Mouse (Mus musculus) liver, embryonic 12.5 days (tissue): Measurements from ENCODE around the gene Ccdc154. TPM values are rescaled to one million over a fixed set of nuclear protein-coding genes. Genes with fewer than 3 reads are reported as not detected.

ENCODE experiments used
- ATAC-seq: fragments of 200-750 bp; cut with Nextera tagmentation; 2 replicates; pipeline ENCODE4 v1.8.0; 2017; ENCODE audit warnings: moderate number of reproducible peaks, mild to moderate bottlenecking, moderate library complexity
- H3K27ac ChIP-seq: fragments of 300-500 bp; sonication (generic); 2 replicates; pipeline ENCODE4 v1.5.1; 2016; ENCODE audit warnings: mild to moderate bottlenecking
- H3K27me3 ChIP-seq: fragments of 300-500 bp; sonication (generic); replicated peaks from 2 replicates; pipeline ENCODE4 v1.6.1; 2016; ENCODE audit warnings: mild to moderate bottlenecking, moderate library complexity
- H3K36me3 ChIP-seq: fragments of 300-500 bp; sonication (generic); 2 replicates; pipeline ENCODE4 v1.6.1; 2016; ENCODE audit warnings: mild to moderate bottlenecking, moderate library complexity
- H3K4me1 ChIP-seq: fragments of 300-500 bp; sonication (generic); 2 replicates; pipeline ENCODE4 v1.6.1; 2016
- H3K4me2 ChIP-seq: fragments of 300-500 bp; sonication (generic); 2 replicates; pipeline ENCODE4 v1.6.1; 2016; ENCODE audit warnings: mild to moderate bottlenecking, moderate library complexity
- H3K4me3 ChIP-seq: fragments of 300-500 bp; sonication (generic); 2 replicates; pipeline ENCODE4 v1.5.1; 2016; ENCODE audit warnings: mild to moderate bottlenecking, moderate library complexity
- H3K9ac ChIP-seq: fragments of 300-500 bp; sonication (generic); 2 replicates; pipeline ENCODE4 v1.6.1; 2016; ENCODE audit warnings: mild to moderate bottlenecking, moderate library complexity
- H3K9me3 ChIP-seq: fragments of 300-500 bp; sonication (generic); replicated peaks from 2 replicates; pipeline ENCODE4 v1.6.1; 2016; ENCODE audit warnings: mild to moderate bottlenecking, moderate library complexity
- WGBS: fragments of 180-500 bp; shearing (Covaris S2); methylation state at CpG from one replicate; pipeline ENCODE4 v1.1.7; 2016; ENCODE audit not compliant: insufficient replicate concordance; 5-methylcytosine and 5-hydroxymethylcytosine counted together
- polyA plus RNA-seq: library from polyadenylated mRNA; unstranded; fragments of >200 nt; fragmentation: Nextera tagmentation; extraction: Ambion mirVana; gene quantifications from 2 replicates; pipeline ENCODE4 v1.2.1, GENCODE M21; 2016

Gene Ccdc154
- polyA plus RNA-seq, 1 experiment from 2014 or later = not detected

GRCm38 (mm10) chr17:25135622-25136021 lies 26.6 kb upstream of the Ccdc154 start:
- Histone ChIP-seq H3K9ac (no peak overlapping the region), H3K4me2 (no peak overlapping the region), H3K36me3 (peaks cover 27% of the 10 kb centered on the region), H3K9me3 (no peaks in the 10 kb centered on the region), H3K27me3 (no peaks in the 10 kb centered on the region), H3K4me3 (no peak overlapping the region), H3K27ac (no peak overlapping the region), H3K4me1 (peaks cover 35% of the 10 kb centered on the region)
- ATAC-seq = no peak
- 82% methylated on average over 6 of the region's 6 CpGs for WGBS

GRCm38 (mm10) chr17:25138803-25139202 lies 23.5 kb upstream of the Ccdc154 start:
- no peak overlapping the region for H3K9ac ChIP-seq
- WGBS = 97% methylated on average over 1 of the region's 1 CpGs
- ATAC-seq = no peak
- peaks cover 29% of the 10 kb centered on the region for H3K4me1 ChIP-seq
- H3K27me3 ChIP-seq = no peaks in the 10 kb centered on the region
- no peak overlapping the region for H3K4me3 ChIP-seq
- H3K9me3 ChIP-seq = no peaks in the 10 kb centered on the region
- no peak overlapping the region for H3K4me2 ChIP-seq
- H3K36me3 ChIP-seq = peaks cover 33% of the 10 kb centered on the region
- no peak overlapping the region for H3K27ac ChIP-seq

GRCm38 (mm10) chr17:25139960-25140359 lies 22.3 kb upstream of the Ccdc154 start:
- 64% methylated on average over 4 of the region's 4 CpGs for WGBS
- Histone ChIP-seq H3K4me1 (peaks cover 18% of the 10 kb centered on the region), H3K4me2 (no peak overlapping the region), H3K27me3 (no peaks in the 10 kb centered on the region), H3K9ac (no peak overlapping the region), H3K27ac (no peak overlapping the region), H3K9me3 (no peaks in the 10 kb centered on the region), H3K36me3 (peaks cover 44% of the 10 kb centered on the region), H3K4me3 (no peak overlapping the region)
- ATAC-seq = no peak

- H3K4me1 ChIP-seq = no peaks in the 10 kb centered on the region
- H3K36me3 ChIP-seq = peaks cover 30% of the 10 kb centered on the region
- no peak for ATAC-seq
- H3K9me3 ChIP-seq = no peaks in the 10 kb centered on the region
- H3K9ac ChIP-seq = no peak overlapping the region
- no peak overlapping the region for H3K27ac ChIP-seq
- no peak overlapping the region for H3K4me3 ChIP-seq
- no peaks in the 10 kb centered on the region; the same call in 1 of the 2 replicates for H3K27me3 ChIP-seq
- 68% methylated on average over 7 of the region's 7 CpGs for WGBS
- H3K4me2 ChIP-seq = no peak overlapping the region
Observed at GRCm38 (mm10) chr17:25163387-25163786, 1.1 kb downstream of the Ccdc154 start.

- no peaks in the 10 kb centered on the region for H3K4me1 ChIP-seq
- no peaks in the 10 kb centered on the region for H3K9me3 ChIP-seq
- no peak overlapping the region for H3K9ac ChIP-seq
- WGBS = 67% methylated on average over 3 of the region's 3 CpGs
- H3K4me3 ChIP-seq = no peak overlapping the region
- no peak for ATAC-seq
- no peaks in the 10 kb centered on the region; the same call in 1 of the 2 replicates for H3K27me3 ChIP-seq
- H3K4me2 ChIP-seq = no peak overlapping the region
- H3K36me3 ChIP-seq = peaks cover 18% of the 10 kb centered on the region
- no peak overlapping the region for H3K27ac ChIP-seq
Observed at GRCm38 (mm10) chr17:25164770-25165169, 2.5 kb downstream of the Ccdc154 start.

- Histone ChIP-seq H3K4me3 (no peak overlapping the region), H3K27me3 (no peaks in the 10 kb centered on the region; the same call in 1 of the 2 replicates), H3K27ac (no peak overlapping the region), H3K4me1 (no peaks in the 10 kb centered on the region), H3K4me2 (no peak overlapping the region), H3K9me3 (no peaks in the 10 kb centered on the region), H3K9ac (no peak overlapping the region), H3K36me3 (peaks cover 5% of the 10 kb centered on the region)
- 46% methylated on average over 6 of the region's 6 CpGs for WGBS
- no peak for ATAC-seq
Observed at GRCm38 (mm10) chr17:25165970-25166671, 3.9 kb downstream of the Ccdc154 start.

GRCm38 (mm10) chr17:25169706-25170105 lies 7.4 kb downstream of the Ccdc154 start:
- ATAC-seq = no peak
- no peak overlapping the region for H3K4me3 ChIP-seq

GRCm38 (mm10) chr17:25172558-25172957 lies 10.3 kb downstream of the Ccdc154 start:
- 80% methylated on average over 3 of the region's 3 CpGs for WGBS

More at GRCm38 (mm10) chr17:25169706-25170105, 7.4 kb downstream of the Ccdc154 start:
- Histone ChIP-seq H3K9me3 (no peaks in the 10 kb centered on the region), H3K4me1 (no peaks in the 10 kb centered on the region), H3K36me3 (no peaks in the 10 kb centered on the region), H3K4me2 (no peak overlapping the region), H3K9ac (no peak overlapping the region), H3K27me3 (peaks cover 10% of the 10 kb centered on the region; the same call in 1 of the 2 replicates), H3K27ac (no peak overlapping the region)
- 86% methylated on average over 2 of the region's 2 CpGs for WGBS

GRCm38 (mm10) chr17:25175411-25175810 lies 13.2 kb downstream of the Ccdc154 start, which contains the start of gene Gm38655:
TSS of gene Gm38655 (minus strand) at chr17:25175471.
- Histone ChIP-seq H3K4me1 (peaks cover 12% of the 10 kb centered on the region), H3K27ac (no peak within 1 kb of the TSS), H3K36me3 (no peaks in the 10 kb centered on the region), H3K9me3 (no peaks in the 10 kb centered on the region), H3K4me3 (no peak within 1 kb of the TSS), H3K4me2 (peak within 1 kb of the TSS; percentile 38), H3K27me3 (peaks cover 51% of the 10 kb centered on the region), H3K9ac (peak within 1 kb of the TSS; percentile 19; the same call in 1 of the 2 replicates)
- ATAC-seq = peak; percentile 40; the same call in 1 of the 2 replicates
- WGBS = 48% methylated on average over 9 of the region's 9 CpGs

More at GRCm38 (mm10) chr17:25172558-25172957, 10.3 kb downstream of the Ccdc154 start:
- no peaks in the 10 kb centered on the region for H3K9me3 ChIP-seq
- peaks cover 12% of the 10 kb centered on the region for H3K4me1 ChIP-seq
- no peak for ATAC-seq
- H3K4me3 ChIP-seq = no peak overlapping the region
- no peak overlapping the region for H3K4me2 ChIP-seq
- H3K27ac ChIP-seq = no peak overlapping the region
- no peaks in the 10 kb centered on the region for H3K36me3 ChIP-seq
- H3K9ac ChIP-seq = no peak overlapping the region
- peaks cover 34% of the 10 kb centered on the region for H3K27me3 ChIP-seq

GRCm38 (mm10) chr17:25183232-25183631 lies 21.0 kb downstream of the Ccdc154 start:
- Histone ChIP-seq H3K4me2 (peak overlapping the region; percentile 92), H3K9me3 (no peaks in the 10 kb centered on the region), H3K4me1 (peaks cover 43% of the 10 kb centered on the region), H3K27me3 (peaks cover 33% of the 10 kb centered on the region), H3K4me3 (peak overlapping the region; percentile 92), H3K27ac (peak overlapping the region; percentile 91; the same call in 1 of the 2 replicates), H3K9ac (peak overlapping the region; percentile 86; the same call in 1 of the 2 replicates), H3K36me3 (peaks cover 8% of the 10 kb centered on the region)
- ATAC-seq = no peak

GRCm38 (mm10) chr17:25184129-25184691 lies 21.9 kb downstream of the Ccdc154 start, which contains the start of gene BC003965:
TSS of gene BC003965 (plus strand) at chr17:25184554.
- Histone ChIP-seq H3K4me2 (peak within 1 kb of the TSS; percentile 92), H3K27me3 (peaks cover 28% of the 10 kb centered on the region), H3K27ac (peak within 1 kb of the TSS; percentile 91), H3K9me3 (no peaks in the 10 kb centered on the region), H3K9ac (peak within 1 kb of the TSS; percentile 86), H3K36me3 (peaks cover 8% of the 10 kb centered on the region), H3K4me1 (peaks cover 50% of the 10 kb centered on the region), H3K4me3 (peak within 1 kb of the TSS; percentile 92)
- ATAC-seq = peak; percentile 83
- WGBS = under 1% methylated on average over 50 of the region's 50 CpGs

GRCm38 (mm10) chr17:25184961-25185360 lies 22.7 kb downstream of the Ccdc154 start:
- peak; percentile 27 for ATAC-seq
- Histone ChIP-seq H3K36me3 (peaks cover 8% of the 10 kb centered on the region), H3K4me1 (peaks cover 58% of the 10 kb centered on the region), H3K4me3 (peak overlapping the region; percentile 92), H3K27me3 (peaks cover 25% of the 10 kb centered on the region), H3K4me2 (peak overlapping the region; percentile 92), H3K27ac (peak overlapping the region; percentile 91), H3K9me3 (no peaks in the 10 kb centered on the region), H3K9ac (peak overlapping the region; percentile 86)
- 5% methylated on average over 17 of the region's 17 CpGs for WGBS
